Mouse (Mus musculus) ovary, postnatal 14 days (tissue): ENCODE measurements around the gene Trex1.

Source experiments
- DNase-seq: peaks from one replicate; pipeline ENCODE4 v3.0.0; 2022; ENCODE audit warnings: low spot score

The Trex1 gene

DNA sequence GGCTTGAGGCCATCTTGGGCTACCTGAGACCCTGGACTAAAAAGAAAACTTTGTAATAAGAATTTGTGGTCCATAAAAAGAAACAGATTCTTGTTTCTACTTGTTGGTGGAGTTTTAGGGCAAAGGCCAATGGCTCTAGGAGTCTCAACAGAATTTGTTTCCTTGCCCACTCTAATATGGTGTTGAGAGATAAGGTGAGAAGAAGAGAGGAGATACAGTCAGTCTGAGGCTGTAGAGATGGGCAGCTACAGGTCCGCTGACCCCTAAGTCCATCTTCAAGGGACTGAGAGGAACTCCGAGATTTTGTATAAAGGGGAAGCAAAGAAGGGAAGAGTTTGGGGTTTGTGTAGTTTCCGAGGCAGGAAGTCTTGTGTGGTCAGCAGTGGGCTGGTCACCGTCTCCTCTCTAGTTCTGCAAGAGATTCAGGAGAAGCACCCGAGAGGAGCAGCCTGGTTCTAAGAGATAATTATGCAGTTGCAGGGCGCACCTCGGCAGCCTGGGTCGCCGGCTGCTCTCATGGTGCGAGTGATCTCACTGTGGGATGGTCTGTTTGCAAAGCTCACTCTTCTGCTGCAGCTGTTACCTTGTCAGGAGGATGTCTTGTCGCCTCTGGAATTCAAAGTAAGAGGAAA is 42.4 kb downstream of the Trex1 start:
- no peak for DNase-seq

DNA sequence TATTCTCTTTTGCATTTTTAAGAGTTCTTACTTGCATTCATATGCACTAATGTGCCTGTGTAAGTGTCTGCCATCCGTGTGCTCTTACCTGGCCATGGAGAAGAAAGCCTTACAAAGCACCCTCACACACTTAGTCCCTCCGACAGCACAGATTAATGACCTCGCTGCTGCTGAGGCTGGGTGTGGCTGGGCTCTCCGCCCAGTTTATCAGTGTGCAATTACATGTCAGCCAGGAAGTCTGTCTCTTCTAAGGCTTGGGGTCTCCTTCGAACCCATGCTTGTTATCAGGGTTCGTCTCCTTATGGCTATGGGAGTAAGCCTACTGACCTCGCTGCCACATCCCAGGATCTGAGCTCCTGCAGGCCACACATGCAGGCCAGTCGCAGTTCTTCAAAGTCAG is 44.1 kb downstream of the Trex1 start:
- DNase-seq = no peak

DNA sequence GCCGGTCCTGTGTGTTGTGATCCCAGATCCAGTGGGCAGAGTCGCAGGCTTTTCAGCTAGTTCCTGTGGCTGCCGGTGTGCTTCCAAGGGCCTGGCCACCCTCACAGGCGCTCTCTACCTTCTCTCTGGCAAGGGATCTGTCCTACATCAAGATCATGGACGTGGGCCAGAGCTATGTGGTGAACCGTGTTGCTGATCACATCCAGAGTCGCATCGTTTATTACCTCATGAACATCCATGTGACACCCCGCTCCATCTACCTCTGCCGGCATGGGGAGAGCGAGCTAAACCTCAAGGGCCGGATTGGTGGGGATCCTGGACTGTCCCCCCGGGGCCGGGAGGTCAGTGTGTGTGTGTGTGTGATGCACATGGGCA is 49.2 kb downstream of the Trex1 start:
- DNase-seq = no peak

DNA sequence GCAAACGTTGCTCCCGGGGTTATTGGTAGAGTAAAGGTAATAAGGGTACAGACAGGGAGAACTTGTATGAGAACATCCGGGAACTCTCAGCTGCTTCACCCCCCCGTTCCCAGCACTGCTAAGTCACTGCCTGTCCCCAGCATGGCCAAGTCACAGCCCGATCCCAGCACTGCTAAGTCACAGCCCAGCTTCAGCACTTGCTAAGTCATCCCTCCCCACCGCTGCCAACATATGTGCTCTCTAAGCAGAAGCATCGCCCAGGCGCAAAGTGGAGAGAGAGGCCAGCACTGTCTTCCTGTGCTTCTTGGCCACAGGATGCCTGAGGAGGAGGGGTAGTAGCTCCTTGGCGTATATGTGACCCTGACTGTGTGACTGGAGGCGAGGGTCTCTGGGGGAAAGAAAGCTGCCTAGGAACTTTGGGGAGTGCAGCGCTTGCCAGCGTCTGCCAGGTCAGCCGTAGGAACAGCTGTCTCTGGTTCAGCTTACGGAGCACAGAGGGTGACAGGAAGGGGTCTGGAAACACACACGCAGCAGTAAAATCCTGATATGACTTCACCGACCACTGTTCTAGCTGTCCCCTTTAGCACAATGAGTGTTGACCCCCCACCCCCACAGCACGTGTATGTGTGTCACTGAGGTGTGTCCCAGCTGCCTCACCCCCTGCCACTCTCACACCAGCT is 49.8 kb downstream of the Trex1 start:
- DNase-seq = no peak

DNA sequence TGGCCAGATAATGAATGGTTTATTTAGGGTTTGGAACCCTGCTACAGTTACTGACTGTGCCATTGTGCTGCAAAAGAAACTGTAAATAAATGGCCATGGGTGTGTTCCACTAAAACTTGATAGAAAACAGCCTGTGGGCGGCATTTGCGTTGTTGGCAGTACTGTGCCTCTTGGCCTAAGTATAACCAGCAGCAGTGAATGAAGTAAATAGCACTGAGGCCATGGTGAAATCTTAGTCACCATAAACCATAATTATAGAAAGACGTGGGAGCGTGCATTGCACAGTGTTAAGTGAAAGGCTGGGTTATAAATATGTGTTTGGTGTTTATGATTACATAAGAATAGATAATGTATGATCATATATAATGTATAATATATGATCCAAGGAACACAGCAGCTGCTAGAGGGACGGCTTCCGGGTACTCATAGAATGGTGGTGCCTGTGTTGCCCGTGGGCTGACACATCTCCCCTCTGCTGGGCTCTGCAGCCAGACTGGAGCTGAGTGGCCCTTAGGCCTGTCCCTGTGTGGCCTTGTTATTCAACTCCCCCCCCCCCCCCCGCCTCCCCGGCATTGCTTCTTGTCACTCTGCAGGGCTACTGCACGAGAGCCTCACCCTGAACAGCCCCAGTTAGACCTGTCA is 50.4 kb downstream of the Trex1 start:
- no peak for DNase-seq

DNA sequence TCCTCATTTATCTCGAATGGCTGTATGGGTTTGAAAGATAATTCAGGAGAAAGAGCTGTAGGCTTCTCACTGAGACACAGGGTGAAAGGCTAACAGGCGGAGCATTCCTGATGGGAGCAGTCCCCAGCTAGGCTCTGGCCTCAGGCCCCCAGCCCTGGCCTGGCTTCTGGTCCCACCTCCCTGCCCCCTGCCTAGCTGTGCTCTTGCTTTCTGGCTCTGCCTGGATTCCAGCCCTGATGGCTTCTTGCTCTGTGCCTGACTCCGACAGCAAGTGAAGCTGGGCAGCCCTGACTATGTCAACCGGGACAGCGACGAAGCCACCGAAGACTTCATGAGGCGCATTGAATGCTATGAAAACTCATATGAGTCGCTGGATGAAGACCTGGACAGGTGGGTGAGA is 51.5 kb downstream of the Trex1 start:
- DNase-seq = no peak
